Mouse (Mus musculus) E14TG2a.4 (cell line): ENCODE data around the gene Snx19.

Experiments used
- H3K27me3 ChIP-seq: 2 replicates; pipeline ENCODE4 v1.6.1; 2014; ENCODE audit warnings: low read length, control low read depth; ENCODE audit not compliant: insufficient read depth
- H3K36me3 ChIP-seq: 2 replicates; pipeline ENCODE4 v1.6.1; 2014; ENCODE audit warnings: low read length, control low read depth; ENCODE audit not compliant: insufficient read depth
- H3K4me1 ChIP-seq: replicated peaks from 2 replicates; pipeline ENCODE4 v1.6.1; 2014; ENCODE audit warnings: low read depth, low read length, control low read depth
- H3K4me3 ChIP-seq: replicated peaks from 2 replicates; pipeline ENCODE4 v1.5.1; 2014; ENCODE audit warnings: mild to moderate bottlenecking, low read length
- H3K9me3 ChIP-seq: 2 replicates; pipeline ENCODE4 v1.6.1; 2014; ENCODE audit warnings: low read length, control low read depth
- CTCF ChIP-seq: conservative IDR thresholded peaks from 2 replicates; pipeline ENCODE4 v1.5.1; 2014; ENCODE audit warnings: low read length
- NANOG ChIP-seq: IDR thresholded peaks from 2 replicates; pipeline ENCODE4 v1.6.1; 2014; ENCODE audit warnings: borderline replicate concordance, low read length, mixed read lengths
- POU5F1 ChIP-seq: IDR thresholded peaks from 2 replicates; pipeline ENCODE4 v1.6.1; 2014; ENCODE audit warnings: low read length, borderline replicate concordance

The Snx19 gene

GRCm38 (mm10) chr9:30454527-30454926 lies 27.6 kb downstream of the Snx19 start:
- Histone ChIP-seq H3K36me3 (no peaks in the 10 kb centered on the region), H3K4me1 (peaks cover 17% of the 10 kb centered on the region), H3K27me3 (no peaks in the 10 kb centered on the region), H3K4me3 (no peak overlapping the region), H3K9me3 (no peaks in the 10 kb centered on the region)
- no peak for TF ChIP-seq CTCF
- no peak for TF ChIP-seq POU5F1
- TF ChIP-seq NANOG = no peak

GRCm38 (mm10) chr9:30456250-30456649 lies 29.3 kb downstream of the Snx19 start:
- no peaks in the 10 kb centered on the region for H3K36me3 ChIP-seq
- TF ChIP-seq CTCF (no peak), NANOG (no peak), POU5F1 (no peak)
- no peaks in the 10 kb centered on the region for H3K27me3 ChIP-seq
- no peaks in the 10 kb centered on the region for H3K4me1 ChIP-seq
- no peaks in the 10 kb centered on the region for H3K9me3 ChIP-seq
- no peak overlapping the region for H3K4me3 ChIP-seq

- H3K4me1 ChIP-seq = no peaks in the 10 kb centered on the region
- H3K36me3 ChIP-seq = peaks cover 25% of the 10 kb centered on the region
- no peaks in the 10 kb centered on the region for H3K9me3 ChIP-seq
- no peaks in the 10 kb centered on the region for H3K27me3 ChIP-seq
- TF ChIP-seq POU5F1 (no peak), CTCF (no peak), NANOG (no peak)
- no peak overlapping the region for H3K4me3 ChIP-seq
Measured at GRCm38 (mm10) chr9:30460501-30460900, 33.6 kb downstream of the Snx19 start.

- no peaks in the 10 kb centered on the region for H3K4me1 ChIP-seq
- H3K36me3 ChIP-seq = peaks cover 28% of the 10 kb centered on the region
- H3K9me3 ChIP-seq = no peaks in the 10 kb centered on the region
- H3K27me3 ChIP-seq = no peaks in the 10 kb centered on the region
- no peak for TF ChIP-seq CTCF
- no peak for TF ChIP-seq POU5F1
- no peak for TF ChIP-seq NANOG
- H3K4me3 ChIP-seq = no peak overlapping the region
Measured at GRCm38 (mm10) chr9:30464661-30465060, 37.8 kb downstream of the Snx19 start.

- no peak overlapping the region for H3K4me3 ChIP-seq
- H3K9me3 ChIP-seq = peaks cover 11% of the 10 kb centered on the region; the same call in 1 of the 2 replicates
- H3K36me3 ChIP-seq = no peaks in the 10 kb centered on the region
- TF ChIP-seq NANOG = no peak
- TF ChIP-seq CTCF = no peak
- TF ChIP-seq POU5F1 = no peak
- H3K4me1 ChIP-seq = no peaks in the 10 kb centered on the region
- H3K27me3 ChIP-seq = peaks cover 5% of the 10 kb centered on the region; the same call in 1 of the 2 replicates
Measured at GRCm38 (mm10) chr9:30480043-30480442, 53.1 kb downstream of the Snx19 start.

- Histone ChIP-seq H3K36me3 (no peaks in the 10 kb centered on the region), H3K9me3 (peaks cover 11% of the 10 kb centered on the region; the same call in 1 of the 2 replicates), H3K4me3 (no peak overlapping the region), H3K27me3 (peaks cover 5% of the 10 kb centered on the region; the same call in 1 of the 2 replicates), H3K4me1 (no peaks in the 10 kb centered on the region)
- TF ChIP-seq CTCF (peak; percentile 97), POU5F1 (no peak)
Measured at GRCm38 (mm10) chr9:30480464-30480863, 53.6 kb downstream of the Snx19 start.

- TF ChIP-seq POU5F1 (no peak), NANOG (no peak), CTCF (no peak)
- H3K4me1 ChIP-seq = no peaks in the 10 kb centered on the region
- H3K27me3 ChIP-seq = no peaks in the 10 kb centered on the region
- no peak overlapping the region for H3K4me3 ChIP-seq
- no peaks in the 10 kb centered on the region for H3K36me3 ChIP-seq
- H3K9me3 ChIP-seq = peaks cover 11% of the 10 kb centered on the region; the same call in 1 of the 2 replicates
Measured at GRCm38 (mm10) chr9:30482116-30482515, 55.2 kb downstream of the Snx19 start.

GRCm38 (mm10) chr9:30484183-30484582 lies 57.3 kb downstream of the Snx19 start:
- Histone ChIP-seq H3K27me3 (no peaks in the 10 kb centered on the region), H3K4me1 (no peaks in the 10 kb centered on the region), H3K4me3 (no peak overlapping the region), H3K36me3 (no peaks in the 10 kb centered on the region), H3K9me3 (peaks cover 11% of the 10 kb centered on the region; the same call in 1 of the 2 replicates)
- TF ChIP-seq CTCF (no peak), NANOG (no peak), POU5F1 (no peak)

GRCm38 (mm10) chr9:30485161-30485560 lies 58.3 kb downstream of the Snx19 start:
- Histone ChIP-seq H3K4me1 (no peaks in the 10 kb centered on the region), H3K27me3 (no peaks in the 10 kb centered on the region), H3K9me3 (peaks cover 11% of the 10 kb centered on the region; the same call in 1 of the 2 replicates), H3K36me3 (no peaks in the 10 kb centered on the region), H3K4me3 (no peak overlapping the region)
- TF ChIP-seq POU5F1 = no peak
- TF ChIP-seq CTCF = no peak
- no peak for TF ChIP-seq NANOG
